Comparison of ENCODE assay signal across 8 mouse cellular contexts in the genomic region with DNA sequence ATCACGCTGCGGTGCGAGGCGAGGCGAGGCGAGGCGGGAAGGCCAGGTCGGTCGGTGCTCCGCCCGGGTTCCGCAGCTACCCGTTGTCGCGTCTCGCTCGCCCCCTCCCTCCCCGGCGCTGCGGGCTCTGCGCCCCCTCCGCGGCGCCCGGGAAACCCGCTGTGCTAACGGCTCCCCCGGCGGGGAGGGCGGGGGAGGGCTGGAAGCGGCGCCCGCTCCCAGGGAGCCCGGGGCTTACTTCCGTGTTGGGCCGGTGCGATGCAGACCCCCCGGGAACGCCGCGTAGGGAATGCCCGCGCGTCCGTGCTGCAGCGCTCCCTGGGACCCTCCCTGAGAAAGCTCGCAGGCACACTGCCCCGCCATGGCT. TPM values are rescaled to one million over a fixed set of nuclear protein-coding genes. Genes with fewer than 3 reads are reported as not detected.
DNase-seq lines count a peak whose midpoint lies in the region; ATAC-seq and TF ChIP-seq lines count a peak whose summit lies in the region.

No protein-coding gene starts in this region.

- TF ChIP-seq EP300 in ES-Bruce4 (IDR thresholded peaks at IDR 0.05; ENCODE audit: insufficient read depth, low read depth, low read length): no peak
- no peak for TF ChIP-seq EP300 in heart, postnatal 0 days (IDR thresholded peaks at IDR 0.05; ENCODE audit: low read depth)

- H3K27me3 ChIP-seq in ES-Bruce4 (ENCODE audit: control insufficient read depth, insufficient read depth, low read length, poor library complexity, severe bottlenecking): no peaks in the 10 kb centered on the region
- no peaks in the 10 kb centered on the region for H3K27me3 ChIP-seq in heart, postnatal 0 days (ENCODE audit: control insufficient read depth, insufficient read depth, low read length)
- no peaks in the 10 kb centered on the region for H3K27me3 ChIP-seq in lung, embryonic 16.5 days (ENCODE audit: control insufficient read depth, insufficient read depth, low read depth, low read length)

- DNase-seq in gastrocnemius, adult 2 months: peak; percentile 93
- no peak for DNase-seq in gastrocnemius, postnatal 25 days
- no peak for DNase-seq in heart, postnatal 0 days (ENCODE audit: low spot score)
- DNase-seq in thymus, postnatal 4 days: peak; percentile 91
- no peak for DNase-seq in cerebellum, adult 9-11 months
- DNase-seq in layer of hippocampus, postnatal 25 days (ENCODE audit: extremely low spot score in 1 of 2, low spot score in 1 of 2): no peak

- H3K36me3 ChIP-seq in ES-Bruce4 (ENCODE audit: control insufficient read depth, insufficient read depth, low read length, poor library complexity, severe bottlenecking): peaks cover 15% of the 10 kb centered on the region
- H3K36me3 ChIP-seq in heart, postnatal 0 days (replicated peaks; ENCODE audit: control insufficient read depth, insufficient read depth, low read length): peaks cover 13% of the 10 kb centered on the region
- H3K36me3 ChIP-seq in lung, embryonic 16.5 days (ENCODE audit: control insufficient read depth, insufficient read depth, low read length): peaks cover 6% of the 10 kb centered on the region

- no peak for TF ChIP-seq CTCF in gastrocnemius, adult 2 months (IDR thresholded peaks at IDR 0.05)
- TF ChIP-seq CTCF in ES-Bruce4 (IDR thresholded peaks at IDR 0.05; ENCODE audit: low read depth, low read length): no peak
- TF ChIP-seq CTCF in heart, postnatal 0 days (IDR thresholded peaks at IDR 0.05; ENCODE audit: low read depth): no peak

- ATAC-seq in heart, postnatal 0 days (ENCODE audit: insufficient read depth, low read depth): peak; percentile 72
- ATAC-seq in lung, embryonic 16.5 days (ENCODE audit: low read depth): peak; percentile 76

- no peaks in the 10 kb centered on the region for H3K9me3 ChIP-seq in ES-Bruce4 (replicated peaks; ENCODE audit: control insufficient read depth, insufficient read depth, low read length, poor library complexity, severe bottlenecking)
- no peaks in the 10 kb centered on the region for H3K9me3 ChIP-seq in heart, postnatal 0 days (replicated peaks; ENCODE audit: control insufficient read depth, low read length)
- H3K9me3 ChIP-seq in lung, embryonic 16.5 days (ENCODE audit: control insufficient read depth, low read length): no peaks in the 10 kb centered on the region

- peak overlapping the region; percentile 100 for H3K4me3 ChIP-seq in gastrocnemius, adult 2 months
- peak overlapping the region; percentile 75 for H3K4me3 ChIP-seq in ES-Bruce4 (ENCODE audit: low read depth, low read length)
- H3K4me3 ChIP-seq in heart, postnatal 0 days (ENCODE audit: low read depth, low read length): peak overlapping the region; percentile 88
- H3K4me3 ChIP-seq in lung, embryonic 16.5 days (ENCODE audit: low read length): peak overlapping the region; percentile 97

- peak overlapping the region; percentile 96 for H3K9ac ChIP-seq in ES-Bruce4 (ENCODE audit: low read depth, poor library complexity, severe bottlenecking)
- peak overlapping the region; percentile 99 for H3K9ac ChIP-seq in heart, postnatal 0 days (replicated peaks; ENCODE audit: low read depth, low read length)
- H3K9ac ChIP-seq in lung, embryonic 16.5 days (ENCODE audit: low read length): peak overlapping the region; percentile 100

- intact Hi-C loops in gastrocnemius, adult 2 months (cut with DNase I): loop anchor here (5.0 kb wide), 1 partner anchor 140 kb away; no protein-coding TSS in a partner anchor

- TF ChIP-seq POLR2A in ES-Bruce4 (IDR thresholded peaks at IDR 0.05; ENCODE audit: insufficient read depth, low read length): no peak

- no peaks in the 10 kb centered on the region for H3K4me1 ChIP-seq in ES-Bruce4 (ENCODE audit: control insufficient read depth, insufficient read depth, low read length)
- H3K4me1 ChIP-seq in heart, postnatal 0 days (ENCODE audit: control insufficient read depth, insufficient read depth): no peaks in the 10 kb centered on the region
- peaks cover 10% of the 10 kb centered on the region; the same call in 1 of the 2 replicates for H3K4me1 ChIP-seq in lung, embryonic 16.5 days (replicated peaks; ENCODE audit: control insufficient read depth, insufficient read depth, low read length)

- H3K27ac ChIP-seq in gastrocnemius, adult 2 months: peak overlapping the region; percentile 95
- peak overlapping the region; percentile 60 for H3K27ac ChIP-seq in ES-Bruce4 (ENCODE audit: insufficient read depth, low read length)
- H3K27ac ChIP-seq in heart, postnatal 0 days (ENCODE audit: low read depth): peak overlapping the region; percentile 97
- peak overlapping the region; percentile 99 for H3K27ac ChIP-seq in lung, embryonic 16.5 days (ENCODE audit: low read length)

- H3K4me2 ChIP-seq in heart, postnatal 0 days (ENCODE audit: low read depth, low read length): peak overlapping the region; percentile 58
- peak overlapping the region; percentile 56 for H3K4me2 ChIP-seq in lung, embryonic 16.5 days (ENCODE audit: low read depth, low read length)

- WGBS in heart, postnatal 0 days: under 1% methylated on average over 37 of the region's 48 CpGs
- under 1% methylated on average over 39 of the region's 48 CpGs for WGBS in lung, embryonic 16.5 days

RNA-seq across cellular contexts. Expression of gene Hnrnpk, which starts 0.4 kb away (rescaled TPM):
- 100 to 1,000 TPM; 239 to 294 TPM for total RNA-seq in gastrocnemius, adult 2 months (2021)
- total RNA-seq in gastrocnemius, postnatal 25 days (2021): 100 to 1,000 TPM; 237 to 240 TPM
- polyA plus RNA-seq in ES-Bruce4 (2011; ENCODE audit: insufficient read depth, insufficient read length, low read depth, missing spikeins): 2,168 and 2,237 TPM in 2 replicates
- total RNA-seq in heart, postnatal 0 days (2014; rRNA removed; ENCODE audit: low replicate concordance): 377 and 387 TPM in 2 replicates
- polyA plus RNA-seq in heart, postnatal 0 days (2015; fragmentation: Nextera tagmentation; extraction: Ambion mirVana): 581 and 606 TPM in 2 replicates
- 1,519 and 1,646 TPM in 2 replicates for polyA plus RNA-seq in lung, embryonic 16.5 days (2015; fragmentation: Nextera tagmentation; extraction: Ambion mirVana)
- 100 to 1,000 TPM; 656 to 660 TPM for total RNA-seq in layer of hippocampus, postnatal 25 days (2021)

RNA-seq across cellular contexts. Expression of gene Rmi1, which starts 0.7 kb away (rescaled TPM):
- 1 to 10 TPM; 6.2 to 7.6 TPM for total RNA-seq in gastrocnemius, adult 2 months (2021)
- 1 to 10 TPM; 4.8 to 5.5 TPM for total RNA-seq in gastrocnemius, postnatal 25 days (2021)
- polyA plus RNA-seq in ES-Bruce4 (2011; ENCODE audit: insufficient read depth, insufficient read length, low read depth, missing spikeins): 31.3 and 31.7 TPM in 2 replicates
- total RNA-seq in heart, postnatal 0 days (2014; rRNA removed; ENCODE audit: low replicate concordance): 5.7 and 16.1 TPM in 2 replicates
- polyA plus RNA-seq in heart, postnatal 0 days (2015; fragmentation: Nextera tagmentation; extraction: Ambion mirVana): 13.3 and 14.4 TPM in 2 replicates
- 27.0 and 28.6 TPM in 2 replicates for polyA plus RNA-seq in lung, embryonic 16.5 days (2015; fragmentation: Nextera tagmentation; extraction: Ambion mirVana)
- total RNA-seq in layer of hippocampus, postnatal 25 days (2021): 10 to 100 TPM; 17.1 to 17.9 TPM

RNA-seq across cellular contexts. Expression of gene 2210016F16Rik, which starts 17.7 kb away (rescaled TPM):
- total RNA-seq in gastrocnemius, adult 2 months (2021): 1 to 10 TPM; 5.2 to 7.6 TPM
- 1 to 10 TPM; 7.0 to 7.2 TPM for total RNA-seq in gastrocnemius, postnatal 25 days (2021)
- 5.8 and 7.1 TPM in 2 replicates for polyA plus RNA-seq in ES-Bruce4 (2011; ENCODE audit: insufficient read depth, insufficient read length, low read depth, missing spikeins)
- total RNA-seq in heart, postnatal 0 days (2014; rRNA removed; ENCODE audit: low replicate concordance): 24.9 and 32.7 TPM in 2 replicates
- polyA plus RNA-seq in heart, postnatal 0 days (2015; fragmentation: Nextera tagmentation; extraction: Ambion mirVana): 25.7 and 26.5 TPM in 2 replicates
- polyA plus RNA-seq in lung, embryonic 16.5 days (2015; fragmentation: Nextera tagmentation; extraction: Ambion mirVana): 31.2 and 32.3 TPM in 2 replicates
- total RNA-seq in layer of hippocampus, postnatal 25 days (2021): 1 to 10 TPM; 6.8 to 7.4 TPM

RNA-seq across cellular contexts. Expression of gene Kif27, which starts 43.8 kb away (rescaled TPM):
- total RNA-seq in gastrocnemius, adult 2 months (2021): under 1 TPM in 1 of 2 experiments, not detected in 1; 0.08 TPM
- total RNA-seq in gastrocnemius, postnatal 25 days (2021): under 1 TPM in 1 of 2 experiments, not detected in 1; 0.05 TPM
- 1.4 and 2.2 TPM in 2 replicates for polyA plus RNA-seq in ES-Bruce4 (2011; ENCODE audit: insufficient read depth, insufficient read length, low read depth, missing spikeins)
- total RNA-seq in heart, postnatal 0 days (2014; rRNA removed; ENCODE audit: low replicate concordance): not detected in 2 replicates
- polyA plus RNA-seq in heart, postnatal 0 days (2015; fragmentation: Nextera tagmentation; extraction: Ambion mirVana): 0.10 and 0.15 TPM in 2 replicates
- polyA plus RNA-seq in lung, embryonic 16.5 days (2015; fragmentation: Nextera tagmentation; extraction: Ambion mirVana): 1.4 and 1.6 TPM in 2 replicates
- 1 to 10 TPM; 3.2 to 3.3 TPM for total RNA-seq in layer of hippocampus, postnatal 25 days (2021)

Comparison
In these comparisons a context has a peak if more than half of its experiments do, and no peak if none do; other contexts are left out.
1. DNase-seq: peak in gastrocnemius, adult 2 months (single experiment) and thymus, postnatal 4 days (single experiment); none in gastrocnemius, postnatal 25 days (single experiment), heart, postnatal 0 days (single experiment), cerebellum, adult 9-11 months (single experiment) and layer of hippocampus, postnatal 25 days (0 of 2).
2. Peak in every context shown above with its lines, with median percentiles within 50 percentile points of each other: H3K27ac ChIP-seq, H3K4me3 ChIP-seq and H3K9ac ChIP-seq.